Mouse (Mus musculus): Measurements from ENCODE around the gene M6pr.

- no peak for TF ChIP-seq CTCF (IDR thresholded peaks at IDR 0.05; ENCODE audit: control insufficient read depth, insufficient read depth, insufficient replicate concordance, low read depth, low read length)
- TF ChIP-seq POLR2A (IDR thresholded peaks at IDR 0.05; ENCODE audit: control insufficient read depth, low read depth, low read length) = no peak
Observed at GRCm38 (mm10) chr6:122262543-122262942, 46.0 kb upstream of the M6pr start.
